Mouse (Mus musculus) regulatory T cell (primary cell): ENCODE data around the gene Rubcn.

ENCODE experiments used
- in situ Hi-C: fragments of 300-600 bp; cut with MboI, MseI; formaldehyde crosslinking; loops from one replicate; pipeline ENCODE4 v1.15.1; 2025; ENCODE audit warnings: high pct_unique_total_duplicates

Gene Rubcn

GRCm38 (mm10) chr16:32776676-32777075, 100.9 kb downstream of the Rubcn start:
- in situ Hi-C loops = no loop called here
